Mouse (Mus musculus) MEL (cell line): ENCODE data around the gene Tap2. TPM values are rescaled to one million over a fixed set of nuclear protein-coding genes. Genes with fewer than 3 reads are reported as not detected.
"Not testable (repeated sequence)": the region's sequence is repeated elsewhere in the genome, so short reads cannot be mapped to it uniquely, and the experiment has no call there.

Source experiments
- DNase-seq: peaks from one replicate; pipeline ENCODE4 v3.0.0; 2011; ENCODE audit warnings: low read depth, low spot score
- H3K27ac ChIP-seq: 2 replicates; pipeline ENCODE4 v1.5.1; 2012; ENCODE audit warnings: low read depth, mild to moderate bottlenecking, control low read depth, low read length, moderate library complexity; ENCODE audit not compliant: control insufficient read depth
- H3K27me3 ChIP-seq, 2 experiments: fragments of 150-350 bp in 1 of 2; sonication (generic) in 1 of 2; 2 replicates each; pipeline ENCODE4 v1.6.1; 2012; ENCODE audit warnings: low read length in 2 of 2, mild to moderate bottlenecking in 2 of 2, improper control_type of control experiment in 1 of 2, moderate library complexity in 1 of 2; ENCODE audit not compliant: insufficient read depth in 2 of 2, control insufficient read depth in 1 of 2
- H3K36me3 ChIP-seq, 2 experiments: 2 replicates each; pipeline ENCODE4 v1.6.1; 2012 to 2014; ENCODE audit warnings: low read length in 2 of 2, improper control_type of control experiment in 1 of 2, inconsistent platforms in 1 of 2, mild to moderate bottlenecking in 1 of 2; ENCODE audit not compliant: insufficient read depth in 2 of 2, control insufficient read depth in 1 of 2
- H3K4me1 ChIP-seq, 2 experiments: fragments of 150-350 bp in 1 of 2; sonication (generic) in 1 of 2; 2 replicates each; pipeline ENCODE4 v1.6.1; 2012; ENCODE audit warnings: low read length in 2 of 2, improper control_type of control experiment in 1 of 2, mild to moderate bottlenecking in 1 of 2; ENCODE audit not compliant: insufficient read depth in 2 of 2, control insufficient read depth in 1 of 2
- H3K4me3 ChIP-seq, 2 experiments: fragments of 150-350 bp in 1 of 2; sonication (generic) in 1 of 2; 2 replicates each; pipeline ENCODE4 v1.5.1; 2012; ENCODE audit warnings: low read depth in 2 of 2, low read length in 2 of 2, mild to moderate bottlenecking in 2 of 2, moderate library complexity in 2 of 2, control low read depth in 1 of 2, improper control_type of control experiment in 1 of 2; ENCODE audit not compliant: control insufficient read depth in 1 of 2, insufficient read depth in 1 of 2
- H3K79me2 ChIP-seq: 2 replicates; pipeline ENCODE4 v1.6.1; 2012; ENCODE audit warnings: mild to moderate bottlenecking, low read length, moderate library complexity; ENCODE audit not compliant: control insufficient read depth, poor library complexity, insufficient read depth
- H3K9ac ChIP-seq: 2 replicates; pipeline ENCODE4 v1.6.1; 2012; ENCODE audit warnings: low read depth, mild to moderate bottlenecking, control low read depth, low read length, moderate library complexity; ENCODE audit not compliant: control insufficient read depth, poor library complexity, severe bottlenecking
- H3K9me3 ChIP-seq: fragments of 150-350 bp; sonication (generic); replicated peaks from 2 replicates; pipeline ENCODE4 v1.6.1; 2012; ENCODE audit warnings: mild to moderate bottlenecking, low read length, improper control_type of control experiment, moderate library complexity; ENCODE audit not compliant: insufficient read depth
- BHLHE40 ChIP-seq: IDR thresholded peaks from 2 replicates; pipeline ENCODE4 v1.6.1; 2012; ENCODE audit warnings: low read depth, mild to moderate bottlenecking, inconsistent platforms, low read length, improper control_type of control experiment, borderline replicate concordance
- CHD1 ChIP-seq: IDR thresholded peaks from 2 replicates; pipeline ENCODE4 v1.6.1; 2012; ENCODE audit warnings: low read depth, mild to moderate bottlenecking, inconsistent platforms, low read length, improper control_type of control experiment
- CHD2 ChIP-seq: IDR thresholded peaks from 2 replicates; pipeline ENCODE4 v1.6.1; 2011; ENCODE audit warnings: low read length, improper control_type of control experiment
- CTCF ChIP-seq, 3 experiments: IDR thresholded peaks in 2 of 3; conservative IDR thresholded peaks in 1 of 3; 2 replicates each; pipeline ENCODE4 v1.5.1; 2011 to 2012; ENCODE audit warnings: low read length in 3 of 3, low read depth in 2 of 3, mild to moderate bottlenecking in 2 of 3, improper control_type of control experiment in 1 of 3, inconsistent platforms in 1 of 3, mixed read lengths in 1 of 3, moderate library complexity in 1 of 3; ENCODE audit not compliant: control insufficient read depth in 1 of 3, insufficient read depth in 1 of 3, poor library complexity in 1 of 3, severe bottlenecking in 1 of 3
- E2F4 ChIP-seq: IDR thresholded peaks from 2 replicates; pipeline ENCODE4 v1.6.1; 2011; ENCODE audit warnings: low read depth, low read length, improper control_type of control experiment, borderline replicate concordance
- ELF1 ChIP-seq: IDR thresholded peaks from 2 replicates; pipeline ENCODE4 v1.6.1; 2014; ENCODE audit warnings: low read depth, mild to moderate bottlenecking, inconsistent platforms, low read length, improper control_type of control experiment, moderate library complexity
- EP300 ChIP-seq, 2 experiments: IDR thresholded peaks; 2 replicates each; pipeline ENCODE4 v1.6.1; 2011; ENCODE audit warnings: improper control_type of control experiment in 2 of 2, low read length in 2 of 2, low read depth in 1 of 2, mild to moderate bottlenecking in 1 of 2
- ETS1 ChIP-seq: IDR thresholded peaks from 2 replicates; pipeline ENCODE4 v1.6.1; 2012; ENCODE audit warnings: low read depth, mild to moderate bottlenecking, inconsistent platforms, low read length, improper control_type of control experiment, moderate library complexity
- GABPA ChIP-seq: IDR thresholded peaks from 2 replicates; pipeline ENCODE4 v1.6.1; 2012; ENCODE audit warnings: low read depth, mild to moderate bottlenecking, inconsistent platforms, low read length, improper control_type of control experiment, moderate library complexity
- HCFC1 ChIP-seq: IDR thresholded peaks from 2 replicates; pipeline ENCODE4 v1.6.1; 2012; ENCODE audit warnings: low read depth, mild to moderate bottlenecking, inconsistent platforms, low read length, improper control_type of control experiment, moderate library complexity
- JUND ChIP-seq: IDR thresholded peaks from 2 replicates; pipeline ENCODE4 v1.6.1; 2011; ENCODE audit warnings: low read depth, mild to moderate bottlenecking, improper control_type of control experiment, low read length
- MAFK ChIP-seq: IDR thresholded peaks from 2 replicates; pipeline ENCODE4 v1.6.1; 2011; ENCODE audit warnings: low read depth, mild to moderate bottlenecking, low read length, improper control_type of control experiment, borderline replicate concordance
- MAX ChIP-seq: IDR thresholded peaks from 2 replicates; pipeline ENCODE4 v1.6.1; 2011; ENCODE audit warnings: low read length, improper control_type of control experiment
- MAZ ChIP-seq: IDR thresholded peaks from 2 replicates; pipeline ENCODE4 v1.6.1; 2012; ENCODE audit warnings: low read depth, mild to moderate bottlenecking, inconsistent platforms, low read length, improper control_type of control experiment
- MEF2A ChIP-seq: IDR thresholded peaks from 2 replicates; pipeline ENCODE4 v1.6.1; 2014; ENCODE audit warnings: low read depth, mild to moderate bottlenecking, inconsistent platforms, low read length, improper control_type of control experiment; ENCODE audit not compliant: poor library complexity, insufficient replicate concordance, severe bottlenecking; ENCODE audit errors: extremely low read depth
- MXI1 ChIP-seq: IDR thresholded peaks from 2 replicates; pipeline ENCODE4 v1.6.1; 2011; ENCODE audit warnings: mild to moderate bottlenecking, low read depth, low read length, improper control_type of control experiment
- MYB ChIP-seq: IDR thresholded peaks from 2 replicates; pipeline ENCODE4 v1.6.1; 2011; ENCODE audit warnings: mild to moderate bottlenecking, low read depth, low read length, improper control_type of control experiment
- MYC ChIP-seq: IDR thresholded peaks from 2 replicates; pipeline ENCODE4 v1.6.1; 2011; ENCODE audit warnings: low read depth, mild to moderate bottlenecking, low read length, improper control_type of control experiment, moderate library complexity
- NRF1 ChIP-seq: IDR thresholded peaks from 2 replicates; pipeline ENCODE4 v1.6.1; 2014; ENCODE audit warnings: low read depth, mild to moderate bottlenecking, inconsistent platforms, low read length, improper control_type of control experiment, moderate library complexity; ENCODE audit not compliant: poor library complexity, insufficient read depth, severe bottlenecking
- POLR2A ChIP-seq, 2 experiments: IDR thresholded peaks; 2 replicates each; pipeline ENCODE4 v1.6.1; 2011 to 2012; ENCODE audit warnings: low read length in 2 of 2, mild to moderate bottlenecking in 2 of 2, control low read depth in 1 of 2, improper control_type of control experiment in 1 of 2, low read depth in 1 of 2, moderate library complexity in 1 of 2; ENCODE audit not compliant: control insufficient read depth in 1 of 2, insufficient read depth in 1 of 2, poor library complexity in 1 of 2
- POLR2AphosphoS2 ChIP-seq: IDR thresholded peaks from 2 replicates; pipeline ENCODE4 v1.6.1; 2011; ENCODE audit warnings: low read length, improper control_type of control experiment
- RAD21 ChIP-seq: IDR thresholded peaks from 2 replicates; pipeline ENCODE4 v1.6.1; 2011; ENCODE audit warnings: mild to moderate bottlenecking, low read depth, low read length, improper control_type of control experiment
- RCOR1 ChIP-seq: IDR thresholded peaks from 2 replicates; pipeline ENCODE4 v1.6.1; 2012; ENCODE audit warnings: low read depth, mild to moderate bottlenecking, inconsistent platforms, low read length, improper control_type of control experiment
- SIN3A ChIP-seq: IDR thresholded peaks from 2 replicates; pipeline ENCODE4 v1.6.1; 2012; ENCODE audit warnings: low read length, improper control_type of control experiment, inconsistent platforms
- TBP ChIP-seq: IDR thresholded peaks from 2 replicates; pipeline ENCODE4 v1.8.0; 2011; ENCODE audit warnings: low read depth, low read length, improper control_type of control experiment
- UBTF ChIP-seq: IDR thresholded peaks from 2 replicates; pipeline ENCODE4 v1.6.1; 2012; ENCODE audit warnings: low read depth, mild to moderate bottlenecking, inconsistent platforms, low read length, improper control_type of control experiment, moderate library complexity, borderline replicate concordance; ENCODE audit not compliant: insufficient read depth
- USF1 ChIP-seq: IDR thresholded peaks from 2 replicates; pipeline ENCODE4 v1.6.1; 2014; ENCODE audit warnings: low read depth, mild to moderate bottlenecking, inconsistent platforms, low read length, improper control_type of control experiment, moderate library complexity
- USF2 ChIP-seq, 2 experiments: IDR thresholded peaks; 2 replicates each; pipeline ENCODE4 v1.6.1; 2011 to 2012; ENCODE audit warnings: improper control_type of control experiment in 2 of 2, low read length in 2 of 2, borderline replicate concordance in 1 of 2, inconsistent platforms in 1 of 2, low read depth in 1 of 2, mild to moderate bottlenecking in 1 of 2; ENCODE audit not compliant: insufficient read depth in 1 of 2
- ZC3H11A ChIP-seq: IDR thresholded peaks from 2 replicates; pipeline ENCODE4 v1.6.1; 2012; ENCODE audit warnings: low read depth, mild to moderate bottlenecking, inconsistent platforms, low read length, improper control_type of control experiment
- ZKSCAN1 ChIP-seq: IDR thresholded peaks from 2 replicates; pipeline ENCODE4 v1.6.1; 2012; ENCODE audit warnings: low read depth, mild to moderate bottlenecking, inconsistent platforms, low read length, improper control_type of control experiment, moderate library complexity
- ZNF384 ChIP-seq: IDR thresholded peaks from 2 replicates; pipeline ENCODE4 v1.6.1; 2012; ENCODE audit warnings: low read depth, mild to moderate bottlenecking, inconsistent platforms, low read length, improper control_type of control experiment
- polyA plus RNA-seq, 2 experiments: library from polyadenylated mRNA; stranded (reverse) in 1 of 2; unstranded in 1 of 2; fragments of >175 nt in 1 of 2; fragments of >200 nt in 1 of 2; gene quantifications; 2 replicates each; pipeline versions ENCODE4 v1.2.1 to v1.2.4; 2012; ENCODE audit warnings: low replicate concordance in 2 of 2, low read depth in 1 of 2; ENCODE audit not compliant: insufficient read length in 2 of 2, insufficient read depth in 1 of 2, missing spikeins in 1 of 2
- total RNA-seq: library from RNA; depleted of rRNA; stranded (reverse); fragments of 300-350 nt; gene quantifications from 2 replicates; pipeline ENCODE4 v1.2.3, GENCODE M21; 2012

Gene Tap2
- total and polyA plus RNA-seq, 3 experiments = 48.5 to 63.0 TPM; not detected in 1

DNA sequence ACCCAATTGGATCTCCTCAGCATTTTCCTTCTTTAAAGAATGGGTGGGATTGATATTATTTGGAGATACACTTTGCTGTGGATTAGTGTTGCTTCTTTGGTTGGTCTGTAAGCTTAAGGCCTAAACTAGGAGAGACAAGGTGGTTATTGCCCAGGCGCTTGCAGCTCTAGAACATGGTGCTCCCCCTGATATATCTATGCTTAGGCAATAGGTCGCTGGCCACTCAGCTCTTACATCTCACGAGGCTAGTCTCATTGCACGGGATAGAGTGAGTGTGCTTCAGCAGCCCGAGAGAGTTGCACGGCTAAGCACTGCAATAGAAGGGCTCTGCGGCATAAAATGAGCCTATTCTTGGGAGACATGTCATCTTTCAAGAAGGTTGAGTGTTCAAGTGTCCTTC, 28.7 kb downstream of the Tap2 start:
- not testable (repeated sequence) for H3K79me2 ChIP-seq, H3K9me3 ChIP-seq, H3K4me3 ChIP-seq, H3K4me1 ChIP-seq, H3K27ac ChIP-seq, H3K9ac ChIP-seq, H3K36me3 ChIP-seq, DNase-seq, H3K27me3 ChIP-seq

- Histone ChIP-seq H3K9me3 (no peaks in the 10 kb centered on the region), H3K79me2 (no peaks in the 10 kb centered on the region), H3K27me3 (no peaks in the 10 kb centered on the region), H3K4me3 (peak overlapping the region in 1 of 2 experiments; percentile 42; a peak in 2 of 4 replicates), H3K27ac (peak overlapping the region; percentile 47; the same call in 1 of the 2 replicates), H3K36me3 (peaks cover 0 to 4% of the 10 kb centered on the region in 2 experiments; a peak in 2 of 4 replicates), H3K4me1 (peaks cover 0 to 2% of the 10 kb centered on the region in 2 experiments; a peak in 1 of 4 replicates), H3K9ac (peak overlapping the region; percentile 77)
- peak; percentile 92 for DNase-seq
- TF ChIP-seq CHD1 (no peak), ZNF384 (peak; percentile 41; the same call in 1 of the 2 replicates), ETS1 (0 out of 2 replicates have a peak, but pooled peaks have one; percentile 11), E2F4 (no peak), RAD21 (peak; percentile 96), TBP (0 out of 2 replicates have a peak, but pooled peaks have one; percentile 30), MAX (peak; percentile 29; the same call in 1 of the 2 replicates), CHD2 (no peak), POLR2A (IDR thresholded peaks at IDR 0.05; ENCODE audit: control insufficient read depth in 1 of 2, insufficient read depth in 1 of 2, low read depth in 1 of 2, low read length in 2 of 2, poor library complexity in 1 of 2) (peak in 1 of 2 experiments; percentile 38; a peak in 1 of 4 replicates), USF2 (IDR thresholded peaks at IDR 0.05; ENCODE audit: borderline replicate concordance in 1 of 2, insufficient read depth in 1 of 2, low read depth in 1 of 2, low read length in 2 of 2) (no peak), UBTF (no peak), ZKSCAN1 (no peak), MXI1 (0 out of 2 replicates have a peak, but pooled peaks have one; percentile 48), MYB (no peak), POLR2AphosphoS2 (no peak), MAZ (peak; percentile 62; the same call in 1 of the 2 replicates), MAFK (no peak), CTCF (IDR thresholded peaks at IDR 0.05 in 2 of 3, conservative IDR thresholded peaks at IDR 0.05 in 1 of 3; ENCODE audit: control insufficient read depth in 1 of 3, insufficient read depth in 1 of 3, low read depth in 2 of 3, low read length in 3 of 3, poor library complexity in 1 of 3, severe bottlenecking in 1 of 3) (peak; percentile 77 to 96 (median 93)), GABPA (no peak), JUND (no peak), MEF2A (no peak), MYC (peak; percentile 62; the same call in 1 of the 2 replicates), NRF1 (peak; percentile 53; the same call in 1 of the 2 replicates), EP300 (IDR thresholded peaks at IDR 0.05; ENCODE audit: low read depth in 1 of 2, low read length in 2 of 2) (no peak), HCFC1 (peak; percentile 56; the same call in 1 of the 2 replicates), BHLHE40 (no peak), RCOR1 (no peak), ELF1 (peak; percentile 49; the same call in 1 of the 2 replicates), SIN3A (peak; percentile 70), ZC3H11A (peak; percentile 94), USF1 (no peak)
Measured at GRCm38 (mm10) chr17:34234926-34235325, 31.6 kb downstream of the Tap2 start.
